Mouse (Mus musculus): ENCODE results near the gene a. TPM values are rescaled to one million over a fixed set of nuclear protein-coding genes. Genes with fewer than 3 reads are reported as not detected.
"Not testable (repeated sequence)": the region's sequence is repeated elsewhere in the genome, so short reads cannot be mapped to it uniquely, and the experiment has no call there.

a gene
- total RNA-seq, 2 experiments from 2014 or later = not detected

GRCm38 (mm10) chr2:154893045-154893385 is 101.8 kb downstream of the a start:
- peak overlapping the region; percentile 75 for H3K4me3 ChIP-seq
- TF ChIP-seq CTCF (conservative IDR thresholded peaks at IDR 0.05) = no peak
- DNase-seq (ENCODE audit: low spot score in 2 of 2) = no peak
- no peak overlapping the region for H3K27ac ChIP-seq

GRCm38 (mm10) chr2:154893548-154893947 is 102.3 kb downstream of the a start:
- DNase-seq (ENCODE audit: low spot score in 2 of 2) = no peak
- Histone ChIP-seq H3K27ac (no peak overlapping the region), H3K4me3 (peak overlapping the region; percentile 75; the same call in 1 of the 2 replicates)
- TF ChIP-seq CTCF (conservative IDR thresholded peaks at IDR 0.05) = no peak

GRCm38 (mm10) chr2:154899004-154899403 is 107.8 kb downstream of the a start:
- H3K27ac ChIP-seq; H3K4me3 ChIP-seq; DNase-seq (ENCODE audit: low spot score in 2 of 2): not testable (repeated sequence)

GRCm38 (mm10) chr2:154899412-154899811 is 108.2 kb downstream of the a start:
- DNase-seq (ENCODE audit: low spot score in 2 of 2); H3K4me3 ChIP-seq; H3K27ac ChIP-seq: not testable (repeated sequence)

- no peak for TF ChIP-seq CTCF (conservative IDR thresholded peaks at IDR 0.05)
- DNase-seq (ENCODE audit: low spot score in 2 of 2) = no peak
- Histone ChIP-seq H3K27ac (no peak overlapping the region), H3K4me3 (no peak overlapping the region)
Measured at GRCm38 (mm10) chr2:154902111-154902510, 110.9 kb downstream of the a start.

GRCm38 (mm10) chr2:154905796-154906195 is 114.6 kb downstream of the a start:
- Histone ChIP-seq H3K27ac (no peak overlapping the region), H3K4me3 (no peak overlapping the region)
- DNase-seq (ENCODE audit: low spot score in 2 of 2) = no peak
- no peak for TF ChIP-seq CTCF (conservative IDR thresholded peaks at IDR 0.05)

GRCm38 (mm10) chr2:154908223-154908622 is 117.0 kb downstream of the a start:
- not testable (repeated sequence) for H3K27ac ChIP-seq; DNase-seq (ENCODE audit: low spot score in 2 of 2); H3K4me3 ChIP-seq
- TF ChIP-seq CTCF (conservative IDR thresholded peaks at IDR 0.05) = peak; percentile 42

GRCm38 (mm10) chr2:154909789-154910188 is 118.6 kb downstream of the a start:
- H3K27ac ChIP-seq = no peak overlapping the region
- no peak overlapping the region for H3K4me3 ChIP-seq
- peak; percentile 28; the same call in 1 of the 2 replicates for TF ChIP-seq CTCF (conservative IDR thresholded peaks at IDR 0.05)
- no peak for DNase-seq (ENCODE audit: low spot score in 2 of 2)

- no peak overlapping the region for H3K4me3 ChIP-seq
- no peak overlapping the region for H3K27ac ChIP-seq
- DNase-seq (ENCODE audit: low spot score in 2 of 2) = no peak
- TF ChIP-seq CTCF (conservative IDR thresholded peaks at IDR 0.05) = no peak
Measured at GRCm38 (mm10) chr2:154915922-154916541, 124.8 kb downstream of the a start.

GRCm38 (mm10) chr2:154916547-154916946 is 125.3 kb downstream of the a start:
- no peak overlapping the region for H3K27ac ChIP-seq
- H3K4me3 ChIP-seq = no peak overlapping the region
- DNase-seq (ENCODE audit: low spot score in 2 of 2) = no peak
- peak; percentile 77 for TF ChIP-seq CTCF (conservative IDR thresholded peaks at IDR 0.05)

- no peak overlapping the region for H3K27ac ChIP-seq
- no peak for TF ChIP-seq CTCF (conservative IDR thresholded peaks at IDR 0.05)
- no peak for DNase-seq (ENCODE audit: low spot score in 2 of 2)
- no peak overlapping the region for H3K4me3 ChIP-seq
Measured at GRCm38 (mm10) chr2:154917866-154918641, 126.9 kb downstream of the a start.

- Histone ChIP-seq H3K4me3 (no peak overlapping the region), H3K27ac (no peak overlapping the region)
- DNase-seq (ENCODE audit: low spot score in 2 of 2) = no peak
- no peak for TF ChIP-seq CTCF (conservative IDR thresholded peaks at IDR 0.05)
Measured at GRCm38 (mm10) chr2:154920896-154921295, 129.7 kb downstream of the a start.

GRCm38 (mm10) chr2:154922134-154922533 is 130.9 kb downstream of the a start:
- not testable (repeated sequence) for DNase-seq (ENCODE audit: low spot score in 2 of 2); H3K27ac ChIP-seq; H3K4me3 ChIP-seq

- TF ChIP-seq CTCF (conservative IDR thresholded peaks at IDR 0.05) = no peak
- DNase-seq (ENCODE audit: low spot score in 2 of 2) = no peak
- Histone ChIP-seq H3K27ac (no peak overlapping the region), H3K4me3 (no peak overlapping the region)
Measured at GRCm38 (mm10) chr2:154925411-154926031, 134.3 kb downstream of the a start.
